Mouse (Mus musculus) MEL (cell line): ENCODE results near the gene Zscan5b.

Source experiments
- CHD2 ChIP-seq: IDR thresholded peaks from 2 replicates; pipeline ENCODE4 v1.6.1; 2011; ENCODE audit warnings: low read length, improper control_type of control experiment
- CTCF ChIP-seq, 3 experiments: IDR thresholded peaks in 2 of 3; conservative IDR thresholded peaks in 1 of 3; 2 replicates each; pipeline ENCODE4 v1.5.1; 2011 to 2012; ENCODE audit warnings: low read length in 3 of 3, low read depth in 2 of 3, mild to moderate bottlenecking in 2 of 3, improper control_type of control experiment in 1 of 3, inconsistent platforms in 1 of 3, mixed read lengths in 1 of 3, moderate library complexity in 1 of 3; ENCODE audit not compliant: control insufficient read depth in 1 of 3, insufficient read depth in 1 of 3, poor library complexity in 1 of 3, severe bottlenecking in 1 of 3
- EP300 ChIP-seq, 2 experiments: IDR thresholded peaks; 2 replicates each; pipeline ENCODE4 v1.6.1; 2011; ENCODE audit warnings: improper control_type of control experiment in 2 of 2, low read length in 2 of 2, low read depth in 1 of 2, mild to moderate bottlenecking in 1 of 2
- GATA1 ChIP-seq: IDR thresholded peaks from 2 replicates; pipeline ENCODE4 v1.6.1; 2011; ENCODE audit warnings: low read depth, low read length, improper control_type of control experiment
- JUND ChIP-seq: IDR thresholded peaks from 2 replicates; pipeline ENCODE4 v1.6.1; 2011; ENCODE audit warnings: low read depth, mild to moderate bottlenecking, improper control_type of control experiment, low read length
- MAX ChIP-seq: IDR thresholded peaks from 2 replicates; pipeline ENCODE4 v1.6.1; 2011; ENCODE audit warnings: low read length, improper control_type of control experiment
- MEF2A ChIP-seq: IDR thresholded peaks from 2 replicates; pipeline ENCODE4 v1.6.1; 2014; ENCODE audit warnings: low read depth, mild to moderate bottlenecking, inconsistent platforms, low read length, improper control_type of control experiment; ENCODE audit not compliant: poor library complexity, insufficient replicate concordance, severe bottlenecking; ENCODE audit errors: extremely low read depth
- POLR2A ChIP-seq, 2 experiments: IDR thresholded peaks; 2 replicates each; pipeline ENCODE4 v1.6.1; 2011 to 2012; ENCODE audit warnings: low read length in 2 of 2, mild to moderate bottlenecking in 2 of 2, control low read depth in 1 of 2, improper control_type of control experiment in 1 of 2, low read depth in 1 of 2, moderate library complexity in 1 of 2; ENCODE audit not compliant: control insufficient read depth in 1 of 2, insufficient read depth in 1 of 2, poor library complexity in 1 of 2
- RAD21 ChIP-seq: IDR thresholded peaks from 2 replicates; pipeline ENCODE4 v1.6.1; 2011; ENCODE audit warnings: mild to moderate bottlenecking, low read depth, low read length, improper control_type of control experiment
- RCOR1 ChIP-seq: IDR thresholded peaks from 2 replicates; pipeline ENCODE4 v1.6.1; 2012; ENCODE audit warnings: low read depth, mild to moderate bottlenecking, inconsistent platforms, low read length, improper control_type of control experiment
- SMC3 ChIP-seq: IDR thresholded peaks from 2 replicates; pipeline ENCODE4 v1.6.1; 2011; ENCODE audit warnings: low read depth, low read length, improper control_type of control experiment
- UBTF ChIP-seq: IDR thresholded peaks from 2 replicates; pipeline ENCODE4 v1.6.1; 2012; ENCODE audit warnings: low read depth, mild to moderate bottlenecking, inconsistent platforms, low read length, improper control_type of control experiment, moderate library complexity, borderline replicate concordance; ENCODE audit not compliant: insufficient read depth
- USF2 ChIP-seq, 2 experiments: IDR thresholded peaks; 2 replicates each; pipeline ENCODE4 v1.6.1; 2011 to 2012; ENCODE audit warnings: improper control_type of control experiment in 2 of 2, low read length in 2 of 2, borderline replicate concordance in 1 of 2, inconsistent platforms in 1 of 2, low read depth in 1 of 2, mild to moderate bottlenecking in 1 of 2; ENCODE audit not compliant: insufficient read depth in 1 of 2
- ZKSCAN1 ChIP-seq: IDR thresholded peaks from 2 replicates; pipeline ENCODE4 v1.6.1; 2012; ENCODE audit warnings: low read depth, mild to moderate bottlenecking, inconsistent platforms, low read length, improper control_type of control experiment, moderate library complexity

- no peak for TF ChIP-seq CTCF (IDR thresholded peaks at IDR 0.05 in 2 of 3, conservative IDR thresholded peaks at IDR 0.05 in 1 of 3; ENCODE audit: control insufficient read depth in 1 of 3, insufficient read depth in 1 of 3, low read depth in 2 of 3, low read length in 3 of 3, poor library complexity in 1 of 3, severe bottlenecking in 1 of 3)
- TF ChIP-seq RCOR1, result no peak
- TF ChIP-seq POLR2A (IDR thresholded peaks at IDR 0.05; ENCODE audit: control insufficient read depth in 1 of 2, insufficient read depth in 1 of 2, low read depth in 1 of 2, low read length in 2 of 2, poor library complexity in 1 of 2), result no peak
- no peak for TF ChIP-seq ZKSCAN1
- TF ChIP-seq SMC3, result no peak
- no peak for TF ChIP-seq JUND
- TF ChIP-seq EP300 (IDR thresholded peaks at IDR 0.05; ENCODE audit: low read depth in 1 of 2, low read length in 2 of 2), result no peak
- TF ChIP-seq GATA1, result no peak
- no peak for TF ChIP-seq USF2 (IDR thresholded peaks at IDR 0.05; ENCODE audit: borderline replicate concordance in 1 of 2, insufficient read depth in 1 of 2, low read depth in 1 of 2, low read length in 2 of 2)
- no peak for TF ChIP-seq CHD2
- TF ChIP-seq MAX, result no peak
- TF ChIP-seq UBTF, result no peak
- TF ChIP-seq MEF2A, result no peak
- no peak for TF ChIP-seq RAD21
Observed at GRCm38 (mm10) chr7:6239787-6240186, 17.7 kb downstream of the Zscan5b start.
